Mouse (Mus musculus) ES-Bruce4 (cell line): ENCODE data around the gene 1700015G11Rik.

Experiments
- CTCF ChIP-seq: IDR thresholded peaks from one replicate; pipeline ENCODE4 v1.8.1; 2011; ENCODE audit warnings: low read depth, low read length
- POLR2A ChIP-seq: IDR thresholded peaks from one replicate; pipeline ENCODE4 v1.8.1; 2011; ENCODE audit warnings: low read length; ENCODE audit not compliant: insufficient read depth

DNA sequence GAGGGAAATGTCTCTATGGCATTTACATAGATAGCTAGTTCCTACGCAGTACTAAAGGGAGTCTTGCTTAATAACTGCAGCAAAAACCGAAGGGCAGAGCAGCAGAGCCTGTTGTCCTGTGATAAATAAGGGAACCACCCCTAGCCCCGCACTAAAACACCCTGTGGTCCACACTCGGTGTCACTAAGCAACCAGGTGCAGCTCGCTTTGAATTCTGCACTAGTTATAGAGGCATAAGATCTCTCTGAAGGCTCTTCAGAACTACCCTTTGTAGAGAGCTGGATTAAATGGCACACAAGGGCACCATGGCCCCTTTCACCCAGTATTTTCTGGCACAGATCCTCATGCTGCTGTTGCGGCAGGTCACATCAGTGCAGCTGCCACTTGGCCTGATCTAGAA is 40.3 kb downstream of the 1700015G11Rik start:
- no peak for TF ChIP-seq CTCF
- TF ChIP-seq POLR2A, result no peak
